Mouse (Mus musculus): ENCODE data around the gene Nsun3. TPM values are rescaled to one million over a fixed set of nuclear protein-coding genes. Genes with fewer than 3 reads are reported as not detected.
"Not testable (repeated sequence)": the region's sequence is repeated elsewhere in the genome, so short reads cannot be mapped to it uniquely, and the experiment has no call there.

Gene Nsun3
- total RNA-seq, 2 experiments from 2014 or later, result 14.0 to 15.2 TPM

GRCm38 (mm10) chr16:62753597-62753996 is 33.0 kb downstream of the Nsun3 start:
- intact Hi-C loops (cut with DNase I), result no loop called here
- DNase-seq, result no peak

GRCm38 (mm10) chr16:62753079-62753478 is 33.5 kb downstream of the Nsun3 start:
- intact Hi-C loops (cut with DNase I), result no loop called here

GRCm38 (mm10) chr16:62745875-62746274 is 40.7 kb downstream of the Nsun3 start:
- no peak for DNase-seq
- intact Hi-C loops (cut with DNase I), result no loop called here

More at GRCm38 (mm10) chr16:62753079-62753478, 33.5 kb downstream of the Nsun3 start:
- DNase-seq, result no peak

GRCm38 (mm10) chr16:62734359-62734758 is 52.3 kb downstream of the Nsun3 start:
- intact Hi-C loops (cut with DNase I), result no loop called here
- DNase-seq, result no peak

- DNase-seq, result no peak
- intact Hi-C loops (cut with DNase I), result no loop called here
Observed at GRCm38 (mm10) chr16:62730291-62730690, 56.3 kb downstream of the Nsun3 start.

GRCm38 (mm10) chr16:62729846-62730245 is 56.8 kb downstream of the Nsun3 start:
- no peak for DNase-seq
- intact Hi-C loops (cut with DNase I), result no loop called here

GRCm38 (mm10) chr16:62718255-62718654 is 68.4 kb downstream of the Nsun3 start:
- intact Hi-C loops (cut with DNase I); DNase-seq: not testable (repeated sequence)

GRCm38 (mm10) chr16:62690436-62690835 is 96.2 kb downstream of the Nsun3 start:
- intact Hi-C loops (cut with DNase I), result no loop called here
- peak; percentile 8 for DNase-seq

- intact Hi-C loops (cut with DNase I), result no loop called here
- DNase-seq, result no peak
Observed at GRCm38 (mm10) chr16:62686073-62686472, 100.5 kb downstream of the Nsun3 start.

- intact Hi-C loops (cut with DNase I), result no loop called here
- DNase-seq, result no peak
Observed at GRCm38 (mm10) chr16:62685494-62685893, 101.1 kb downstream of the Nsun3 start.

Small RNAs within 50 kb of the gene (microRNA-seq; reads per million reads assigned to microRNA genes)
- gene Gm25986, result not detected

Other genes starting within 250 kb of the Nsun3 start
- not detected for gene Stx19, start 27.9 kb upstream of the Nsun3 start, total RNA-seq (2021)
- gene Arl13b, start 60.2 kb upstream of the Nsun3 start, total RNA-seq (2021), result 10 to 100 TPM; 13.1 to 16.9 TPM
- 1 to 10 TPM; 7.0 to 7.8 TPM for gene Pros1, start 67.5 kb upstream of the Nsun3 start, total RNA-seq (2021)

Data from left cerebral cortex, postnatal 4 days (tissue).